Mouse (Mus musculus) lung, postnatal 25 days (tissue): Measurements from ENCODE around the gene Chd1l.

Experiments used
- DNase-seq: peaks from one replicate; pipeline ENCODE4 v3.0.0; 2022; ENCODE audit warnings: low spot score

Gene Chd1l

DNA sequence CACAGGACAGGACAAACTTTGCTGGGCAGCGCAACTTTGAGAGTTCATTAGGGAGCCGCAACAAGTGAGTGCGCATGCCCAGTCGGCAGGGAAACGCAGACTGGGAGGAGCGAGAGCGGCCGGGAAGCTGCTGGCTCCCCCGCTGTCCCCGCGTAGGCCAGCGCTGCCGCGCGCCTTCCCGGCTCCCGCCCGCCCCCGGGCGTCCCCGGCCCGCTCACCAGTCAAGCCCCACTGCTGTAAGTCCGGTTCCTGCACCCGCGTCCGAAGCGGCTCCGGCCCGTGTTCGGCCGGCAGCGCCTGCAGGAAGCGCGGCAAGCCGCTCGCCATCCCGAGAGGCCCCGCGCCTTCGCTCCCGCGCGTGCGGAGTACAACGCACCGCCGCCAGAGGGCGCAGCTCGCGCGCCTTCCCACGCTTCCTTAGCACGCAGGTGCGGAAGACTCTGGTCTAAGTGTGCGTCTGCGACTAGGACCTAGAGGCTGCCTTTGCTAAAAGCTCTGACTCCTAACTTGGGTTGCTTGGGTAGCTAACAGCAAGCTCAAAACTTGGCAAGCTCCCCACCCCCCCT, at the start of gene Chd1l:
Gene Chd1l, minus strand, starts transcription at position 359 of the 566 bp plus-strand sequence.
- DNase-seq = peak; percentile 91

DNA sequence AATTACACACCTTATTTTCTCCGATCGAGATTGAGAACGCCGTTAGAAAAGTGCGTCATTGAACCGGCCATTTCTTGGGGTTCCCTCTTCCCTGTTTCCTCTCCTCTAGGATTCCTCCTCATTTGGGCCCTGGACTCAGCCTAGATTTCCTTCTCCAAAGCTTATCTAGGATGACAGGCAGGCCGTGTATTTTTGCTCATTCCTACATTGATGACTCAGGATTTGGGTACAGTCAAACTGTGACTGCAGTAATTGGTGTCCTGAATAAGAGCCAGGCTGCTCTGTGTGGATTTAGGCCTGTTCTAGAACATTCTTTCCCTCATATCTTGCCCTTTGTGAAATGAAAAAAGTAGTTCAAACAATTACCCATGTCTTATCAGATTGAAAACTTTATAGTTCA, 49.7 kb upstream of the Chd1l start:
- no peak for DNase-seq

DNA sequence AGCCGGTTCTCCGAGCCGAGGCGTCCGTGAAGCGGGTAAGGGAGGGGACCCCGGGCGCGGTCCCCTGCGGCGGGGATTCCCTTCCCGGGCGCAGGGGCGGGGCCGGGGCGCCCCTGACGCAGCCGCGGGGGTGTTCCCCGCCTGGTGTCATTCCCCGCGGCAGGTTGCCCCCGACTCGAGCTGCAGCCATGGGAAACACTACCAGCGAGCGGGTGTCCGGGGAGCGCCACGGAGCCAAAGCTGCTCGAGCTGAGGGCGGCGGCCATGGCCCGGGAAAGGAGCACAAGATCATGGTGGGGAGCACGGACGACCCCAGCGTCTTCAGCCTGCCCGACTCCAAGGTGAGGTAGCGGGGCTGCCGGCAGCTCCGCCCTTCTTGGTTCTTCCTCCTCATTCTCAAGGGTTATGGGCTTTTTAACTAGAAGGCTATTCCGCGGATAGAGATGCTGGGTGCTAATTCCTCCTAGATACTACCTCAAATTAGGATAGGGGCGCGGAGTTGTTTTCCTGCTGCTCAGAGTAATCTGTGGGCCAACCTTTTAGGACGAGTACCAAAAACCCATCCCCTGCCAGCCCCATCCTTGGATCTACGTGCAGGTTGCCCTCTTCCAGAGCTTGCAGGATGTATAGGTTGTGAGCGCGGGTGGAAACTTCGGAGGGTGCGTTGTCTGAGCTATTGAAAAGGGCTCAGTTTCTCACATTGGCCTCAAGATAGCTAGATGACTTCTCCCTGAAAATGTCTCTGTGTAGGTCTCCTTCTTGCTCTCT, 48.6 kb upstream of the Chd1l start:
- no peak for DNase-seq

DNA sequence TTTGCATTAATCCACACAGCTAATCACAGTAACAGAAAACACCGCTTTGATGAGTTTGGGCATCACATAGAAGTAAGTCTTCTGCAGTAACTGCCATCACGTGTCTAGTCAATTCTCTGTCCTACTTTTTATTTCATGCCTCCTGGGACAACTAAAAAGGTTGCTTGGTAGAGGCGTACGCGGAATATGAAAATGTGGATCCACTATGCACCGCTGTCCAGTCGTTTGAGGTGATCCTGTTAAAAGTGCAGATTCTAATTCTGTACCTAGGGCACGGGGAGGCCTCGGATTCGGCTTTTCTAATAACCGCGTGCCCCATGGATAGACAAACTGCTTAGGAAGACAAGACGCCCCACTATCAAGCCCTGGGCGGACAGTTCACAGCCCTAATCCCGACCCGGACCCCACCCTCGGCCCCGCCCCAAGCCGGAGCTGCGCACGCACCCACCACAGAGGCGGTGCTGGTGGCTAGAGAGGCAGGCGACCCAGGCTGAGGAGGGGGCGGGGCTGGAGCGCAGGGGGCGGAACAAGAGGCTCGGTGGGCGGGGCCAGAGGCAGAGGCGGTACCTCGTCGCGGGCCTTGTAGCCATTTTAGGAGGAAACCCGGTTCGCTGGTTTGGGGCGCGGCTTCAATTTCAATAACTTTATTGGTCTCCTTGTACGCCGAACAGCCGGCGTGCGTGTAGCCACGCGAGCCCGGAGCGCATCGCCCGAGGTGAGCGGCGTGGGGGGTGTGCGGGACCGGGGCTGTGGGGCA, 47.8 kb upstream of the Chd1l start, which contains the start of gene Prkab2:
Gene Prkab2, plus strand, starts transcription at position 539 of the 757 bp plus-strand sequence.
- peak; percentile 98 for DNase-seq

DNA sequence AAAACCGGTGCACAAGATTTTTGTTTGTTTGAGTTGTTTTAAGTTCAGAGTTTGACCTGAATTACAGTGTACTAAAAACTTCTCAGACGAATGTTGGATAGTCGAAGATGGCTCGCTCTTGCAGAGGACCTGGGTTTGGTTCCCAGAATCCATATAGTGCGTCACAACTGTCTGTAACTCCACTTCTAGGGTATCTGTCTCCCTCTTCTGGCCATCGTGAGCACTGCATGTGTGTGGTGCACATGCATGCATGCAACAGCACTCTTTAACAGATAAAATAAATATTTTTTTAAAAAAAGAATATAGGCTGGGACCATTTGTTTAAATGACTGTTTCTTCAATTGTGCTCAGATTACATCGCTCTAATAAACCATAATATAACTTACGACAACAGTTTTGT, 44.9 kb upstream of the Chd1l start:
- DNase-seq = no peak

DNA sequence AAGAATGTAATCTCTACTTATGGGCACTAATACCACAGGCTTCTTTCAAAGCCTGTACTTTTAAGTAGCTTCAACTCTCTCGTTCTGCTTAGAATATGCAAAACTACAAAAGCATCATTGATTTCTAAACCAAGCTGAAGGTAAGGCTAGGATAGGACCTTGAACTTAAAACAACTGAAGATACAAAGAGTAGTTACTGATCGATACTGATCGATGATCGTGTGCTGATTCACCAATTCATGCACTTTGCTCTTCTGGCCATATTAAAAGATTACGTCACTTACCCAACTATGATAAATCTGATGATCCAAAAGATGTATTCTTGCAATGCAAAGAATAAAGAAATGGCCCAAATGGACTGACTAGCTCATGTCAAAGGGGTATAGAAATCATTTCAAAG, 43.8 kb upstream of the Chd1l start:
- DNase-seq = no peak

DNA sequence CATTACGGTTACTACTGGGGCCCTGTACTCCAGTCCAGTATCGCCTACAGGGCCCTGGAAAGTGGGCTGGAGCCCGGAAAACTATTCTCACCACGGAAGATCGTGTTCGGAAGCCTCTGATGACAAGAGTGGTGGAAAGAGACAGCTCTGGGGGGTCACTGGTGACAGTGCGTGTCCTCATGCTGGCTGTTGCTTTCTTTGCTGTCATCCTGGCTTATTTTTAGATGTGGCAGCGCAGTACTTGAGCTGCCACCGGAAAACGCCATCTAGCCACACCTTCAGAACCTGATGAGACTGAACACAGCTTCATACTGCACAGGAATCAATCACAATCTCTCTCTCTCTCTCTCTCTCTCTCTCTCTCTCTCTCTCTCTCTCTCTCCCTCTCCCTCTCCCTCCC, 41.6 kb upstream of the Chd1l start:
- DNase-seq = no peak

DNA sequence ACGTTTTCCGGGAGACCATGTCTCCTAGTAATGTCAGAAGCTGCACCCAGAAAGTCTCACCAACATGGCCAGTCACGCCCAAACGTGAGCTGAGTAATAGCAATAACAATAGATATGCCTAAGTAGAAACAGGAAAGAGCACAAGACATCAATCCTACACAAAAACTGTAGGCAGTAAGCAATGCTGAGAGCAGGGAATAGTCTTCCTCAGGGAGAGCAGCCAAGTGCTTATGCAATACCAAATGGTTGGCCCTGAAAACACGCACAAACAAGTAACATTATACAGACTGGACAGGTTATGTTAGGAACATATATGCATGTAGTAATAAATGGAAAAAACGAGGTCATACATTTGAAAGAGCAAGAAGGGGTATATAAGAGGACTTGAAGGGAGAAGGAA, 39.5 kb upstream of the Chd1l start:
- no peak for DNase-seq

DNA sequence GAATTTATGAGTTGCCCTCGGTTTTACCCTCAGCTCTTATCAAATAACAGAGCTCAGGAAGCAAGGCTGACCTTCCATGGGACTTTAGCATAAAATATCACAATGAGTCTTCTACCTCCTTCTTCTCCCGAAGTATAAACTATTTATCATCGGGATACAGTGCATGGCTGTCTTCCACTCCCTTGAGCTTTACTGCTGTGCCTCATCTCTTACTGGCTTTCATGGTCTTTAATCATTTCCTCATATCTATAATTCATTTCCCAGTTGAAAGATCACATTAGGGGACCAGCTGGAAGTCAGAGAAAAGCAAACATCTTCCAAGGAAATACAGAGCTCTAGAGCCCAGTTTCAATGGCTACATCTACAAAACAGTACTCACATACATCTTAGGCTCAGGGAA, 39.0 kb upstream of the Chd1l start:
- no peak for DNase-seq

DNA sequence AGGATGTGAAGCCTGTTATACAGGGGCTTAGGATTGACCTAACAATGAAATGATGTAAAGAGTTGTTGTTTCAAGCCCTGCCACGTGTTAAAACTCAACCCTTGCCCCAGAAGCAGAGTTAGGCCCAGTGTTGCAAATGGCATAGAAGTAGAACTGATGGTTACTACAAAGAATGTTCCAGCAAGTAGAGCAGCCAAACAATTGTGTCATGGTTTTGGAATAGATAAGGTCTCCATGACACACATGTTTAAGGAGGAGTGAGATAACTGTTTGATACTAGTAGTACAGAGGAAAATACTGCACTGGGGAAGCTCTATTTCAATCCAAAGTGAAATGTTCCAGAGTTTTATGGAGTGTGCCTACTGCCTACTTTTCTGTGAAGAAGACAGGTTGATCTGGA, 38.5 kb upstream of the Chd1l start:
- DNase-seq = no peak

DNA sequence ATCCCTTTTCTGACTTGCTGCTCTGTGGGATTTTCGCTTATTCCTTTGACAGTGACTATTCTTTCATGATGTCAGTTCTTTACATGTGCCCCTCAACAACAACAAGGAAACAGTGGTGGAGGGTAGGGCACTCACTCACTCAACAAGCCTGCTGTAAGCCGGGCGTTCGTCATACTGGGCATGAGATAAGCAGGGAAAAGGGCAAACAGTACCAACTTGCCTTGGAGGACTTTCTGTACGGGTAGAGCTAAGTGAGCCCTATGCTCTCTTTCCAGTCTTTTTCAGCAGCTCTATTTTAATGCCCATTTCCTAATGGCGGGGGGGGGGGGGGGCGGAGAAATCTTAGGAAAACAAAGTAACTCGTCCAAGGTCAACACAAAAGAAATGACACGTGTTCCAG, 32.0 kb upstream of the Chd1l start:
- no peak for DNase-seq

DNA sequence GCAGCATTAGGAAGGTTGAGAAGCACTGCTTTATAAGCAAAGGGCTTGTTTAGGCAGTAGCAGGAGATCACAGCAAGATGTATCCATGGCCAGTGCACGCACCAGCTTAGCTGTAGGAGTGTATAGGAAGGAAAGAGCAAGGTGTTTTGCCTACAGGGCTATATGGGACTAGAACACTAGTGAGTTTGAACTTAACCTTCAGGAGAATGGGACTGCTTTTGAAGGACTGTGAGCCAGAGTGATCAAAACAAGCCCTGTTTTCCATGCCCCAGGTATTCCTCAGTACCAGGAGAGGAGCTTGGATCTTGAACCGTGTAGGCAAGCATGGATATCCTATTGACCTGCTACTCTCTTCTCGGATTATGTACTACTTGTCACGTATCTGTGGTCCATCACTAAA, 31.4 kb upstream of the Chd1l start:
- DNase-seq = no peak

DNA sequence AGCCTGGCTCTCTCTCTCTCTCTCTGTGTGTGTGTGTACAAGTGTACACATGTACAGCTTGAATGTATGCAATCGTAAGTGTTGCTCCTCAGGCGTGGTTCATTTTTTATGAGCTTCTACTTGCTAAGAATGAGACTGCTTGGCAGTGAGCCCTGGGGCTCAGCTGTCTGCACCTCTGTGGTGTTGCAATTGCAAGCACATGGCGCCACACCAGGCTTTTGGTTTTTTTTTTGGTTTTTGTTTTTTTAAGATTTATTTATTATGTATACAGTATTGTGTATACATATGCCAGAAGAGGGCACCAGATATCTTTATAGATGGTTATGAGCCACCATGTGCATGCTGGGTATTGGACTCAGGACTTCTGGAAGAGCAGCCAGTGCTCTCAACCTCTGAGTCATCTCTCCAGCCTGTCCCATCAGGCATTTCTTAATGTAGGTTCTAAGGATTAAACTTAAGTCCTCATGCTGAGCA, 24.3 kb upstream of the Chd1l start:
- peak; percentile 40 for DNase-seq

DNA sequence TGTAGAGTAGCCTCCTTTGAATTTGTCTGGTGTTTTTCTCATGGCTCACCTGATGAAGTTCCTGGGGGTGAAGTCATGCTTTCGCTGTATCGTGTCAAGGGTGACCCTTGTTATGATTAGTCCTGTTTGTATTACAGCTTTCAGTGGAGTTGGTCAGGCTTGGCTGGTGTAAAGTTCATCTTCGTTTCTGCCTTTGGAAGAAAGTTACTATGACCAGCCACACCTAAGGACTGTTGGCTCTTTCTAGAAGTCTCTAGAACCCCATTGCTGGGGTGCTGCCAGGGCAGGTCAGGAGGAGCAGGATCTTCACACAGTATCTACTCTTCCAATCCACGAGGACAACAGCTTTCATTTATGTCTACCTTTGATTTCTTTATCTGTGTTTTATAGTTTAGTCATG, 23.5 kb upstream of the Chd1l start:
- DNase-seq = no peak

DNA sequence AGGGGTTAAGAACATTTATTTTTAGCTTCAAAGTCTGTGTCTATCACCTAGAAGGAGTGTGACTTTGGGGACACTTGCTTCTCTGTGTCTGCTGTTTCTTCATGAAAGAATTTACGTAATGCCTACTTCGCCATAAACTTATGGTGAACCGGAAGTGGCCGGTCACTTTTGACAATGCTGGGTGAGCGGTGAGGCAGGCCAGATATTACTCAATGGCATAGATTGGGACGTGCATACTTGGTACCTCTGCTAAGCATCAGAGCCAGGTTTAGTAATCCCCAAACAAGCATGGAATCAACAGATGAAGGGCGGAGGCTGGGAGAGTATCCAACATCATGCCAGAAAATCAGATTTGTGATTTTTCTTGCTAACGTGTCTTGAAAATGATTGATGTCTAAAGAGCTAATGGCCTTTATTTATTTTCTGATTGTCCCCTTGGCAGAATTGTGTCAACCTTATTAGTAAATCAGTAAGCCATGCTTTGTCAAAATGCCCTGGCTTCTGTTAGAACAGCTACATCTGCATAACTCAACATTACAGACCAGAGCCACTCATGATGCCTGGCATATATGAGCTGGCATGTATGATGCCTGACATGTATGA, 21.4 kb upstream of the Chd1l start:
- no peak for DNase-seq

DNA sequence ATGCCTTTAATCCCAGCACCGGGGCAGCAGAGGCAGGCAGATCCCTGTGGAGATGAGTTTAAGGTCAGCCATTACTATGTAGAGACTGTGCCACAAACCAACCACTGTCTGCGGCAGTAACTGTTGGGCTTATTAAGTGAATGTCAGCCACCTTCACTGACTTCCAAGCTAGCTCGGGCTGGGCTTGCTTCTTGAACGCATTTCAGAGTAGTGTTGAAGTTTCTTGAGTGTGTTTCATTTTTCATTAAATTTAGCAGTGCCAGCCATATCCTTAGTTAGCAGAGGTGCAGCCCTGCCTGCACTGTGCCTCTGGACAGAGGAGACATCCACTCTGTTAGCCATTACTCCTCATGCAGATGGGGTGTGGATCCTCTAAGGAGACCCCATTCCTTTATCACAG, 20.7 kb upstream of the Chd1l start:
- no peak for DNase-seq

DNA sequence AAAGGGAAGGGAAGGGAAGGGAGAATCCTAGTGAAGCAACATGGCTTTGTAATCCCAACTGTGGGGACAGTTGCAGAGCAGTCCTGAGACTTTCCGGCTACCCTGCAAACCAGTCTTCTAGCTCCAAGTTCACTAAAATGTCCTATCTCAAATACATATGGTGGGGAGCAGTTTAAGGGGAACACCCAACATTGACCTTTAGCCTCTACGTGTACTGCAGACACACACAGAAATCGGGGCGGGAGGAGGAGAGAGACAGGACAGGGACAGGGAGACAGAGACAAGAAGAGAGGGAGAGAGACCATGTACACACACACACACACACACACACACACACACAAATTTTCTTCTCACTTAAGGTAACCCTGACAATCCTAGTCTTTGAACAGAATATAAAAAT, 19.9 kb upstream of the Chd1l start:
- no peak for DNase-seq

DNA sequence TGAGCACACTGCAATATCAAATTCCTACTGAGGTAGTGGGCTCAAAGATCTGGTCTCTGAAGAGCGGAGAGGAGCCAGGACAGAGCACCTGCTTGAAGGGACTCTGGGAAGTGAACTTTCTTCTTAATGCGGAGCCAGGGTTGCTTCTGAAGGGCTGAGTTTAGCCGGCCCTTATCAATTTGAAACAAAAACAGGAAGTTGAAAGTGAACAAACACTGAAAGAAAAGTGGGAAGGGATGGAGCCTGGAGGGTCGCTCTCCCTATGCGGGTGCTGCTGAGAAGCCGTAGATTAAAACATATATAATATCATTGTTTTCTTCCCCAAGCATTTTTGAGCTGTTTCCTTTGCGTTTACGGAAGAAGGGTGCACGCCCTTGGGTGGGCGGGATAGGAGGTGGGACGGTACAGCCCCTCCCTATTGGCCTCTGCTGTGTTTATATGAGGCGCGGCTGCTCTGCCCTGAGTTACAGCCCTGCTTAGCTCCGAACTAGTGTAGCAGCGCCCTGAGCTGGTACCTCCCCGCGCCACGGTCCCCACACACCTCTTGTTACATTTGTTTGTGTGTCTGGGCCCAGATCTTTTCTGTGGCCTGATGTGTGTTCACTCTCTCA, 18.5 kb upstream of the Chd1l start, which contains the start of gene Fmo5:
Gene Fmo5, plus strand, starts transcription at position 414 of the 611 bp plus-strand sequence.
- peak; percentile 87 for DNase-seq

DNA sequence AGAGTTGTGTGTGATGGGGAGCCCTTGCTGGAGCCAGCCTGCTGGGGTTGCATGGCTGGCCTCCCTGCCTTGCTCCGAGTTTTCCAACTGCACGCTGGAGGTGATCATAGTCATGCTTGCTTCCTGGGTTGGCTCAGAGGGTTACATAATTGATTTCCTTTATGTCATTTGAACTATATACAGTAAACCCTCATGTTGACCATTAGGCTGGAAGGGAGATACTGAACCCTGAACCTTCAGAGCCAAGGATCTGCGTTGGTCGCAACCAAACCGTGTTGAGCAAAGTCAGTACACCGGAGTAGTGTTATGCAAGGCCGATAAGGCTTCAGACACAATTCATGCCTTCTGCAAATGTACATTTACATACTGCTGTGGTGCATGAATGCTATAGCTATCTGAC, 17.9 kb upstream of the Chd1l start:
- no peak for DNase-seq

DNA sequence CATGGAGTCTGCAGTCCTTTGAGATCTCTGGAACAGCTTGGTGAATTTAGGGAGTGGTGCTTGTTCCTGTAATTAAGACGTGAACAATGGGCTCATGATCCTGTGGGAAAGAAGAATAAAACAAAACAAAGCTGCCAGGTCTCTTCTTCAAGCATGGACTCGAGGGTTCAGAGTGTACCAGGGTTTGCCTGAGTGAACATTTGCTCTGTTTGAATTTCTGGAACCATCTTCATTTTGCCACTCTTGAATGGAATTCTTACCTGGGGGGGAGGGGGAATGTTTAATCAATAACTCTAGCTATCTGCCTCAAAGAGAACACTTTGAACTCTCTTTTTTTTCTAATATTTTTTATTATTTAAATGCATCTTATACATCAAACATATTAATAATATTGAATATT, 14.6 kb upstream of the Chd1l start:
- no peak for DNase-seq

DNA sequence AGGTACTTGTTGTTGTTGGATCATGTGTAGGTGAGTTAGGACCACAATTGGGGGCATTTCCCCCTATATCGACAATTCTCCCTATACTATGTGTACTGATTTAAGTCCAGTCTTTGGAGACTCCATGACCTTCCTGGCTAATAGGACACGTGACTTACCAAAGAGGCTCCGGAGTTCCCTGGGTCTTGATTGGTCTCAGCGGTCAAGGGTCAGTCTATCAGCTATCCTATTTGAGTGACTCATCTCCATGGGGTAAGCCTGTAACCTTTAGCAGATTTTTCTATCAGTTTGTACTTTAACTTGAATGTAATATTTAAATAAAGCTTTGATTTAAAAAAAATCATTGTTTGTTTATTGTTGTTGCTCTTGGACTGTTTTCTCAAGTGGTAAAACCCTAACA, 10.7 kb upstream of the Chd1l start:
- DNase-seq = no peak

DNA sequence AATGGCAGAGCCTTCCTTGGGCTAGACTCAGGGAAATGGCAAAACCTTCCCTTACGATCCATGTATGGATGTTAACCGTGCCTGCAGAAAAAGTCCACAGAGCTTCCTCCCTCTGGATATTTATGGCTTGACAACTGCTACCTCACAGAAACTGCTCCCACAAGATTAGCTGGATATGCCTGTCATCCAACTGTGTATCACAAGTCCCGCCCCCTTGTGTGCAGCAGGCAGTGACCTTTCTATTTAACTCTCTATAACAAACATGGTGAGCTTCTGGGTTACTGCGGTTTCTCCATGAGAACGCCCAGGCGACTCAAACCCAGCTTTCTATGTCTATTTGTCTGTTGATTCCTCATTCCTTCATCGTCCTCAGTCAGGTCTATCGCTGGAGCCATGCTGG, 7.9 kb upstream of the Chd1l start:
- DNase-seq = no peak
